Mouse (Mus musculus): ENCODE measurements around the gene Cd3e.

DNA sequence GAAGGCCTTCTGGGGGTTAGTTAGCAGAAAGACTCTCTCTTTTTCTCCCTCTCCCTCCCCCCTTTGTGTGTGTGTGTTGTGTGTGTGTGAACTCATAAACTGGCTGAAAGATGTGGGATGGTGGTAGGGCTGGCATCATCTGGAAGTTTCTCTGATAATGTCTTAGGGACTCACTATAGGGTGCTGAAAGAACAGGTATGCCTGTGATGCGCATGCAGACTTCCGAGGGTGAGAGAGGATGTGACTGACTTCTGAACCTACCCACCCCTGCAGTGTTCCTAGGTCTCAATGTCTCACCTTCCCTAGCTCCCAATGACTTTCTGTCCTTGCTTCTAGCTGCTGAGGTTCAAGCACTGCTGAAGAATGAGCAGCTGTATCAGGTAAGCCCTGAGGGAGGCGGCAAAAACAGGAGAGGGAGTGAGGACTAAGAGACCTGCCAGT lies 23.7 kb downstream of the Cd3e start:
- no peak for TF ChIP-seq CTCF (IDR thresholded peaks at IDR 0.05; ENCODE audit: low read depth, low read length)
- TF ChIP-seq POLR2A (IDR thresholded peaks at IDR 0.05; ENCODE audit: extremely low read depth, insufficient read depth, low read length), result no peak

All from liver, adult 2 months (tissue).